Mouse (Mus musculus) testis, adult 2 months (tissue): ENCODE measurements around the gene Topors.

Experiments used
- CTCF ChIP-seq: fragments of 200-500 bp; IDR thresholded peaks from 2 replicates; pipeline ENCODE4 v1.5.1; 2012; ENCODE audit warnings: low read depth, mild to moderate bottlenecking, inconsistent platforms, low read length, moderate library complexity; ENCODE audit not compliant: control insufficient read depth, insufficient read depth, insufficient replicate concordance
- POLR2A ChIP-seq: fragments of 200-500 bp; IDR thresholded peaks from 2 replicates; pipeline ENCODE4 v1.6.1; 2012; ENCODE audit warnings: low read depth, mild to moderate bottlenecking, inconsistent platforms, low read length, moderate library complexity; ENCODE audit not compliant: control insufficient read depth

GRCm38 (mm10) chr4:40227131-40227530 is 42.5 kb downstream of the Topors start:
- TF ChIP-seq POLR2A (no peak), CTCF (no peak)
